ENCODE assay signal across 36 mouse cellular contexts in genomic region chr9:74877709-74878108, GRCm38 (mm10). TPM values are rescaled to one million over a fixed set of nuclear protein-coding genes. Genes with fewer than 3 reads are reported as not detected.
"Had no signal": no experiment of that assay in that cellular context is flagged by ENCODE, and none has a peak within 500 bp of the region (broad histone marks: within the 10 kb centered on the region; RNA-seq: fewer than 3 reads in every experiment).

No protein-coding gene starts in this region.

- H3K9me3 ChIP-seq: limb, embryonic 10.5 days; limb, embryonic 12.5 days; limb, embryonic 13.5 days; limb, embryonic 15.5 days; liver, embryonic 13.5 days; liver, embryonic 15.5 days; lung, embryonic 15.5 days; megakaryocyte, embryonic 14.5 days; midbrain, embryonic 10.5 days; midbrain, embryonic 12.5 days; midbrain, embryonic 13.5 days; midbrain, embryonic 15.5 days; neural tube, embryonic 12.5 days; neural tube, embryonic 13.5 days had no signal

- DNase-seq: left cerebral cortex, postnatal 4 days; liver, embryonic 13.5 days; lung, adult 18-20 months; lung, adult 2 months; lung, embryonic 14.5 days; lung, postnatal 10 days; lung, postnatal 14 days; lung, postnatal 36 days; lung, postnatal 4 days; midbrain, embryonic 14.5 days had no signal

- H3K36me3 ChIP-seq: limb, embryonic 10.5 days; limb, embryonic 12.5 days; limb, embryonic 13.5 days; limb, embryonic 15.5 days; liver, embryonic 13.5 days; liver, embryonic 15.5 days; lung, embryonic 15.5 days; midbrain, embryonic 10.5 days; midbrain, embryonic 12.5 days; midbrain, embryonic 13.5 days; midbrain, embryonic 15.5 days; neural tube, embryonic 12.5 days; neural tube, embryonic 13.5 days had no signal

- H3K4me1 ChIP-seq: limb, embryonic 10.5 days; limb, embryonic 12.5 days; limb, embryonic 13.5 days; limb, embryonic 15.5 days; liver, embryonic 13.5 days; liver, embryonic 15.5 days; lung, embryonic 15.5 days; megakaryocyte, embryonic 14.5 days; midbrain, embryonic 12.5 days; midbrain, embryonic 15.5 days; neural tube, embryonic 12.5 days; neural tube, embryonic 13.5 days had no signal

- H3K27ac ChIP-seq: left cerebral cortex, adult 2 months; limb, embryonic 10.5 days; limb, embryonic 12.5 days; limb, embryonic 13.5 days; limb, embryonic 15.5 days; liver, embryonic 13.5 days; liver, embryonic 14.5 days; liver, embryonic 15.5 days; lung, embryonic 15.5 days; macrophage; midbrain, embryonic 10.5 days; midbrain, embryonic 12.5 days; midbrain, embryonic 13.5 days; midbrain, embryonic 15.5 days; neural tube, embryonic 12.5 days; neural tube, embryonic 13.5 days had no signal

- H3K9ac ChIP-seq: limb, embryonic 12.5 days; limb, embryonic 13.5 days; limb, embryonic 15.5 days; liver, embryonic 13.5 days; liver, embryonic 14.5 days; liver, embryonic 15.5 days; lung, embryonic 14.5 days; lung, embryonic 15.5 days; midbrain, embryonic 12.5 days; midbrain, embryonic 13.5 days; midbrain, embryonic 15.5 days; neural tube, embryonic 12.5 days; neural tube, embryonic 13.5 days had no signal

- H3K4me2 ChIP-seq: limb, embryonic 12.5 days; limb, embryonic 13.5 days; limb, embryonic 15.5 days; liver, embryonic 13.5 days; liver, embryonic 15.5 days; lung, embryonic 14.5 days; lung, embryonic 15.5 days; midbrain, embryonic 11.5 days; midbrain, embryonic 12.5 days; midbrain, embryonic 13.5 days; midbrain, embryonic 15.5 days; neural tube, embryonic 12.5 days; neural tube, embryonic 13.5 days had no signal

- ATAC-seq: lung, postnatal 0 days; midbrain, embryonic 13.5 days; midbrain, embryonic 15.5 days; midbrain, embryonic 16.5 days had no signal

- H3K27me3 ChIP-seq: liver, embryonic 15.5 days; midbrain, embryonic 15.5 days; neural tube, embryonic 12.5 days had no signal

- H3K4me3 ChIP-seq: left cerebral cortex, adult 2 months; limb, embryonic 10.5 days; limb, embryonic 12.5 days; limb, embryonic 13.5 days; limb, embryonic 15.5 days; liver, embryonic 13.5 days; liver, embryonic 15.5 days; lung, embryonic 15.5 days; megakaryocyte, embryonic 14.5 days; midbrain, embryonic 10.5 days; midbrain, embryonic 12.5 days; midbrain, embryonic 13.5 days; midbrain, embryonic 15.5 days; myocyte; neural tube, embryonic 12.5 days; neural tube, embryonic 13.5 days had no signal

RNA-seq across cellular contexts. Expression of gene Onecut1, which starts 16.0 kb away (rescaled TPM):
- total RNA-seq: megakaryocyte progenitor cell, adult 5-6 weeks; megakaryocyte, adult 5-6 weeks; megakaryocyte-erythroid progenitor cell, adult 5-6 weeks; monocyte, adult 5-6 weeks had no signal
- polyA plus RNA-seq: limb, embryonic 10.5 days; limb, embryonic 14.5 days; lung, adult 2 months; lung, embryonic 14.5 days; lung, embryonic 15.5 days; lung, embryonic 16.5 days; lung, postnatal 0 days; macrophage; myocyte had no signal
